Mouse (Mus musculus): Measurements from ENCODE around the gene Kif23.

Gene Kif23

DNA sequence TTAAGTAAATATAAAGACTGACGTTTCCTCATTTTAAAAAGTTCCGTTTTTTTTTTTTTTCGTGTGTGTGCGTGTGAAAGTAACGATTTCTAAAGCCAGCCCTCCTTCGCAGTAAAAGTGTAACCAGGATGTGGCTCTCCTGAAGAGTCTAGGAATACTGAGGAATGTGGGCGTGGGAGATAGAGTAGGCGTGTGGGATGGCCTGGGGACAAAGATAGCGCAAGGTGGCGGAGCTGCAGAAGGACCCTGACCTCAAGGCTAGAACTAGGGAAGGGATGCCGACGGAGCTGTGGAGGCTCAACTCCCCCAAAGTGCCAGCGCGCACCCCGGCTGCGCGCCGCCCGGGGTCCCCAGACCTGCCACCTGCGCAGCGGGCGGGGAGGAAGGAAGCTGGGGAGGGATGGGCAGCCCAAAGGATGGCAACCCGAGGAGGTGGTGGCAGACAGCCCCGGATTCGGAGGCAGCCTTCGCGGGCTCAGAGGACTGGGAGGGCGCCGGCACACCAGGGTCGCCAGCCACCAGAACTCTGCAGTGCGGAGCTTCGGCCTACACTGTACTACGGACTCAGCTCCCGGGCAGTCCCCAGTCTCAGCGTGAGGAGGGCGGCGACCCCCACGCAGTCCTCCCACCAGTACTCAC, 482 bp downstream of the Kif23 start:
- DNase-seq, result no peak

DNA sequence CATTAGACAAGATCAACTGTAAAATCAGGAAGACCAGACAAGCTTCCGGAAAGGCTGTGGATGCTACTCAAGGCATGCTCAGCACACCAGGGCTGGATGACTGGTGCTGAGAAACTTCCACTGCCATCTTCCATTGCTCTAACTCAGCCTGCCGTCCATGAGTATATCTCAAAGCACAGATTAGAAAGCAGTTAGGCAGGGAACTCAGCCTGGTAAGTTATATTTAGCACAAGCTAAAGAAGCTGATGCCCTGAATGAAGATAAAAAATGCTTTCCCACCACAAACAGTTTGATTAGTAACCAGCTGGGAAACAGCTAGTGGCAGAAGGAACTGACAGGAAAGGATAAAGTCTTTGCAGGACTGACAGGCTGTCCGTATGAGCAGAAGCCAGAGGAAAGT, 5.5 kb downstream of the Kif23 start:
- no peak for DNase-seq

DNA sequence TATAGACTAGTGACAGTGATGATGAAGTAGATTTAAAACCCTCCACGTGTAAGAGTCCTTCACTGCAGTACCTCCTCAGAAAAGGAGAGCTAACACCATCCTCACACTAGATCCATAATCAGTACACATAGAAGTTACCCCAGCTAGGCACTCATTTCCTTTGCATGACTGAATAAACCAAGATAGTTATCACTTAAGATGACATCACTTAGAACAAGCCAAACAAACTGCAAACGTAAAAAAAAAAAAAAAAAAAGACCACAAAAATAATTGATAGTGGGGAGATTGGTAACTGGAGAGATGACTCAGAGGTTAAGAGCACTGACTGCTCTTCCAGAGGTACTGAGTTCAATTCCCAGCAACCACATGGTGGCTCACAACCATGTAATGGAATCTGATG, 13.2 kb downstream of the Kif23 start:
- no peak for DNase-seq

DNA sequence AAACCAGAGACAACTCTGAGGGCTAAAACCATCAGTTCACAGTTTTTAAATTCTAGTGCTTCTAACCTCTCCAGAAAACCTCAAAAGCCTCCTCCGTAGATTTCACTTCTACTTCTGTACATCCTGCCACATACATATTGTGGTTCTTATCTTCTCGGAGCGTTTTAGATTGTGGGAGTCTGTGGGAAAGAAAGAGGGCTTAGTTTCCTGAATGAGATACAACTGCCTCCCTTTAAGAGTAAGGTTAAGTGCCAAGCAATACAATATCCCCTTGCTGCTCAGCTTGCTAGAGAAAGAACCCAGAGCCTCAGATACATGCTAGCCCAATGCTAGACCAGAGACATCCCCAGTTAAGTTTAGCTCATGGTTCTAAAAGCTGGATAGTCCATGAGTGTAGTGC, 14.6 kb downstream of the Kif23 start:
- no peak for DNase-seq

DNA sequence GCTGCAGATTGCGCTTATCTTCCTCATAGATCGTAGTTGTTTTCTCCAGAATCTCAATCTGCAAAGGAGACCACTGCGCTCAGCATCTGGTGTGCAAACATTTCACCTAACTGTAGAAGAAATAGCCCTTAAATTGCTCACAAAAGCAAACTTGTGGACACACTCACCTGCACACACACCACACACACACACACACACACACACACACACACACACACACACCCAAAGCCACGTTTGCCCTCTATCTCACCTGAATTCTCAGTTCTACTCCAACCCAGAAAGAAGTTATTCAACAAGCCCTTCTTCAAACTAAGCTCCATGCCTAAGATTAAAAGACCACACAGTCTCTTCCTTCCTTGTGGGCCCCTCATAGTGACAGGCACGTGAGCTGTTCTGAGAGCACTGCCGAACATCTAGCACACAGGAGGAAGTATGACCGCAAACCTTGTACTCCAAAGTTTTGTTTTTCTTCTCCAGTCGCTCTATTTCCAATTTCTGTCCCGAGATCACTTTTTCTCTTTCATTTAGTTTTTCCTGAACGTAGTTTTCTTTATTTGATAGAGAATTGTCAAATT, 21.4 kb downstream of the Kif23 start:
- DNase-seq, result no peak

DNA sequence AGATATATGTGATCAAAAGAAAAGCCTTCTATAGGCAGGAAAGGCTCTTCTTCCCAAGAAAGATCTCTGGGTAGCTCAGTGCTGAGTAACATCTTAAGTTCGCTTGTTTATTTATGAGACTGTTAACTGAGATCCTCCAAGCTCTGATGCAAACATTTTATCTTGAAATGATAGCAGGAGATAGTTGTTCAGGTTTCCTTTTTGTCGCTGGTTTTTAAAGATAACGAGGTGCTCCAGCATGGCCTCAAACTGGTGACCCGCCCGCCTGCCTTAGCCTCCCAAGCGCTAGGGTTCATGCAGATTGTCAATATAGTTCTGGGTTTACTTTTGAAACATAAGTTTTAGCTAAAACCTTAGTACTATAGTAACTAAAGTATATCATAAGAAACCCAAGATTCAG, 26.2 kb downstream of the Kif23 start:
- no peak for DNase-seq

DNA sequence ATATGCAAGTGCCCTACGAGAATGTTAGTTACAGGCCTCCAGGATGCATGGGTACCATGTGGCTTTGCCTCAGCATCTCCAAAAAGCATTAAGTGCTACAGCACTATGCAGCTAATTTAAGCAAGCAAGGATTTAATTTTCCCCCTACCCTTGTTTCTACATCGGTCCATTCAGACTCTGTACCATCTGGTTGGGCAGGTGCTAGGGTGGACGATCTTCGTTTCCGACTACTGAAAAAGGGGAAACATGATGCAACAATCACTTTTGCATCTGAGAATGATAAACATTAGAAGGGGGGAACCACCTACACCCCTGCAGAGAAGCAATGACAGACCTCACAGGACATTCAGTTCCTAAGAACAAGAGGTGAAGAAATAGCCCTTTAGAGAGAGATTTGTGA, 27.1 kb downstream of the Kif23 start:
- DNase-seq, result no peak

DNA sequence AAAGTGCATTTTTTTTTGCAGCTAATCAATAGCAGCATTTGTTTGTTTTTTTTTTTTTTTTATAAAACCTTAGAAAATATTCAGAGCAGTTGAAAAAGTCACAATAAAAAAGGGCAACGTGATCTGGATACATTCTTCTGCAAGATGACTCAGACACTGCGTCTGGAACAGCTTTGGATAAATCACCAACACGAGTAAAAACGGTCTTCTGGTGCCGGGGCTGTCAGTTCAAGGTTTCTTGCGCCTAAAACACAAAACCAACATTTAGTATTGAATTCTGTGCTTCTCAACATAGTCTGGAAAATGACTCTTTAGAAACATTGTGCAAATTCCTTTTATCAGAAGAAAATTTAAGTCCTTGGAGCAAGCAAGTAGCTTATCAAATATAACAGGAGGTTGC, 29.1 kb downstream of the Kif23 start:
- no peak for DNase-seq

DNA sequence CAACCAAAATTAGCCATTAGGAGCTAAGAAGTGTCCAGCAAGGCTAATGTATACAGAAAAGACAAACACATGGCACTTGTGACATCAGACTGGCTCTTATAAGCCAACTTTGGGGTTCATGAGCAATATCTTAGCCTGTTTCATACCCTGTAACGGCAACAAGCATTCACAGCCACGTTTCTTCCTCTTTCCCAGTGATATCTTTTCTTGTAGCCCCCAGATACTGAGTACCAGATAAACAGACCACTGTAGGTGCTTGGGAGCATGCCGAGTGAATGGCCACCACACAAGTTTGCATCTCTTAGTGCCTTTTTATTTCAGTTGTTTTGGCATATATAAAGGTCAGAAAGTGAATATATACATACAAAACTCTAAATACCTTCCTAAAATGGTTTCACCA, 29.6 kb downstream of the Kif23 start:
- DNase-seq, result no peak

DNA sequence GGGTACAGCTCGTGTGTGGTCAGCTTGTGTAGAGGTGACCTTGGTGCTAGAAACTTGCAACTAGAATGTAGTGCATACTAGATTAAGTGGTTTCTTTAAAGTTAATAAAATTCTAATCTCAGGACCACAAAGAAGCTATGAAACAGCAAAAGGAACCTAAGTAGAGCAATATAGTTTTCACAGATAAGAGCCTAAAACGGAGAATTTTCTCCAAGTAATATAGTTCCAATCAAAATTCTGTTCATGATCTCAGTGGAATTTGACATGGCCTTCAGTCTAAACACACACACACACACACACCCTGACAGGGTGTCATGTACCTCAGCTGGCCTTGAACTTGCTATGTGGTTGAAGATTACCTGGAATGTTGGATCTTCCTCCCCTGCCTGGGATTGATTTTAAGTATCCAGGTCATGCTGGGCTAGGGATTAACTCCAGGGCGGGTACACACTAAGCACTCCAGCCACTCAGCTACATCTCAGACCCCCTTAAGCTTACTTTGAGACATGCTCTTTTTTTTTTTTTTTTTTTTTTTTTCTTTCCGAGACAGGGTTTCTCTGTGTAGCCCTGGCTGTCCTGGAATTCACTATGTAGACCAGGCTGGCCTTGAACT, 31.1 kb downstream of the Kif23 start:
- DNase-seq, result no peak

DNA sequence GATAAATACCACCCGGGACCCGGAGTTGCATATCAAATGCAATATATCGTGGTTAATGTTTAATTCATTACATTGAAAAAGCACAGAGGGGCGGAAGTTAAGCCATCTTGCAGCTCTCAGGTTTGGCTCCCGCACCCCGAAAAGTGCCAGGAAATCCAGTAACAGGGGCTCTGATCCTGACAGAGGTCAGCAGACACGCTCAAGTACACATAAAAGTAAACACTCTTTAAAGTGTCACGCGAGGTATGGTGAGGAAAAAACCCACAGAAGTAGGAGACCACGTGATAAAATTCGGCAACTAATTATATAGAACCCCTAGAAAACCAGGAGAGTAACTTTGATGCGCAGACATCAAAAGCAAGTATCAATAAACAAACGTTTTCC, 31.7 kb downstream of the Kif23 start:
- DNase-seq, result no peak

DNA sequence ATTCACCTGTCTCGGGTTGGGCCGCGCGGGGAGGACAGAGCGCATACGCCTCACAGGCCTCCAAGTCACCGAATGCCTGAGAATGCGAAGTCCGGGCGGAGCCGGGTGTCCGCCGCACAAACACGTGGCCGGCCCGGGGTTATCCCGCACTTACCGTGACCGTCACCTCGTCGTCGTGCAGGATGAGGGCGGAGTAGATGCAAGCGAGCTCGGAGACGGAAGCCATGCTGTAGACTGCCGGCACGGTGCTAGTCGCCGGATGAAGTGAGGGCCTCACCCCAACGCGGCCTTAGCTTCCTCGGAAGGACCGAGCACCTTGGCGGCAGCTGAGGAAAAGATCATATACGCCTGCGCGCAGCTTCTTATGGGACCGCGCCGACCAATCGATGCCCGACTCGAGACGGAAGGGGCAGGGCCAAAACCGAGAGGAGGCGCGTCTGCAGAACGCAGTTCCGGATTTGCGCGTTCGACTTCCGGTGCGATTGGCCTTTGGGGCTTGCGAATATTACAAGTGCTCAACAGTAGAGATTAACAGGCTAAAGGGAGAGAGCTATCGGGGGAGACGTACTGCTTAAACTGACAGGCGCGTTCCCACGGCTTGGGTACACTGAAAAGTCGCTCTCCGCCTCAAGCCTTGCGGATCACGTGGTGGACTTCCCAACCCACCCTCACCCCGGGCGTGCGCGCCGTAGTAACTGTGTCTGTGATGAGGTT, 32.2 kb downstream of the Kif23 start, which contains the start of gene Rplp1:
TSS of gene Rplp1 (minus strand) at position 340 of the 714 bp plus-strand sequence.
- peak; percentile 95 for DNase-seq

DNA sequence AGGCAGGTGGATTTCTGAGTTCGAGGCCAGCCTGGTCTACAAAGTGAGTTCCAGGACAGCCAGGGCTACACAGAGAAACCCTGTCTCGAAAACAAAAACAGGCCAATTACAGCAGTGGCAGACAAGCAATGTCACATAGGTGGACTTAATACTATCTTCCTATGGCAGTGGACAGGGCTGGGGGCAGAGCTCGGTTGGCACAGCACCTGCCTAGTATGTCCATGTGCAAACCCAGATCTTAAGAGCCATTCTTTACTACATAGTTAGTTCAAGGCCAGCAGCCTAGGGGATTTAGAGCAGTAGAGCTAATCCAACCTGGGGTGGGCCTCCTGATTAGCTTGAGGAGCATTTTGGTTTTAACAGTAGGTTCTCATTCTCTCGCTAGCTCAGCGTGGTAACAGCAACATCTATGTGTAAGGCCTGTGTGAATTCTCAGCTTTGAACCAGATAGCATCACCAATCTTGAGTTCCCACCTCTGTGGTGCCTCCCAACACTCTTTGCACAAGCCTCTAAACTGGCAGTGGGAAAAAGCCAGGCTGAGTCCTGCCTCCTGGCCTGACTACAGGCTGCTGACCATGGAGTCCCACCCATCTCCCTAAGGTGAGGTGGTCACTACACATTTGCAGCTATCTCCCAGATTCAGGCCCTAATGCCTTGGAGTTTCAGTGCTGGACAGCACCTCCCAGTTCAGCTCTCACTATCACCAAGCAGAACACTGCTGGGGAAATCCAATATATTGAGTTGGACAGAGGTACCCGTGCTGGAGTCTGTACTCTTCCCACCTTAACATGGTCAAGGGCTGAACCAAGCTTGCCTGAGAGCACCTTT, 35.1 kb downstream of the Kif23 start:
- no peak for DNase-seq

DNA sequence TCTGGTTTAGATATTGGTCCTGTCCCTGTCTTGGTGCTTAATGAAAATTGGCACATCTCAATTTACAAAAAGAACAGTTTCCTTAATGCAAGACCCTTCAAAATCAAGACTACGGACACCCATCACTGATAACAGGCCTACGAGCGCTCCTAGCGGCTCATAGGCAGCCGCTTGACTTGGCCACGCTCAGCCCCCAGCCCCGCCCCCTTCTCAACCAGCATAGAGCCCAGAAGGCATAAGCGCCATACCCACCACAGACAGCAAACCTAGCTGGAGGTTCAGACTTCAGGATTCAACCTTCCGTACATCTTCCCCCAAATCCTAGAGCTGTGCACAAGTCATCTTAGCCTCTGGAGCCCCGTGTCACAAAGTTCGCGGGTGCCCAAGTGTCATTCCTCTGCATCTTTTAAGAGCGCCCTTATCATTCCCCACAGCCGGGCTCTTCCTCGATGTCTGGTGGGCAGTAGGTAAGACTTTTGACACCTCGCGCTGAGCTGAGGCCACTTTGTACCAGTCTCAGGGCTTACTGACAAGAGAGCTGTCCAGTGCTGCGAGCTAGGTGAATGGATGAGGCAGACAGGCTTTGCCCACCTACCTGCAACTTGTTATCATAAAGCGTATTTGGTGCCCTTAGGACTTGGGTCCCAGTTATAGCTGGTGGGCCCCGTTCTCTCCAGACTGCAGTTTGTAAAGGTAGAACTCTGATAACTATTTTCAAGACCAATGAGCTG, 35.9 kb downstream of the Kif23 start:
- DNase-seq, result no peak

DNA sequence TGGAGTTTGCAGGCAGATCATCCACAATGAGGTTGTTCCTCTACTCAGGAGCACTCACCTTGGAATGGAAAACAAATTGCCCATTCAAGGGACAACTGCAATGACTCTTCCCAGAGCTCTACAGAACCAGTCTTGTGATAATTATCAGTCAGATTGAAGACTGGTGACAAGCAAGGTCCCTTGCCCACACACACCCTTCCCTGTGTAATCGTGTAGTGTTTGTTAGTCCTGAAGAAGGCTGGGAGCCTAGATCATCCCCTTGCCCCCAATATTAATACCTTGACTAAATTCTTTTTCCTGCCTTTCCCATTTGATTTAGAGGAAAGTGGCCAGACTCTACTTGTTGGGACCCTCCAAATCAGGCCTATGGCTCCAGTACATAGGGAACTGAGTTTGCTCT, 36.9 kb downstream of the Kif23 start:
- DNase-seq, result no peak

DNA sequence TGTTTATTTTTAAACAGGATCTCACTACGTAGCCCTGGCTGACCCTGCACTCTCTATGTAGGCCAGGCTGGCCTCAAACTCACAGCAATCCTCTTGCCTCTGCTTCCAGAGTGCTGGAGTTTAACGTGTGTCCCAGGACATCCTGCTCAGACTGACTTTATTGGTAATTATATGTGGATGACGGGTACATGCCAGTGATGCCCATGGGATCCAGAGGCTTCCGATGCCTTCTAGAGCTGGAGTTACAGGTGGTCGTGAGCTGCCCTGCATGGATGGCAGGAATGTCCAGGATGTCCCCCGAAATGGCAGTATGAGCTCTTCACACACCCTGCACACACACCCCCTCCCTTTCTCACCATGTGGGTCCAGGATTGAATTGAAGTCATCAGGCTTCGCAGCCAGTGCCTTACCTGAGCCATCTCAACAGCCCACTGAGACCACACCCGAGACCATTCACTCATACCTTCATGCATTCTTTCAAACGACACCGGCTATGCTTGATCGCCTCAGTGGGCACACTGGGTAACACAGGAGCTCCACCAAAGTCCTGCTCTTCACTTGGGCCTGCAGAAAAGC, 37.7 kb downstream of the Kif23 start:
- no peak for DNase-seq

DNA sequence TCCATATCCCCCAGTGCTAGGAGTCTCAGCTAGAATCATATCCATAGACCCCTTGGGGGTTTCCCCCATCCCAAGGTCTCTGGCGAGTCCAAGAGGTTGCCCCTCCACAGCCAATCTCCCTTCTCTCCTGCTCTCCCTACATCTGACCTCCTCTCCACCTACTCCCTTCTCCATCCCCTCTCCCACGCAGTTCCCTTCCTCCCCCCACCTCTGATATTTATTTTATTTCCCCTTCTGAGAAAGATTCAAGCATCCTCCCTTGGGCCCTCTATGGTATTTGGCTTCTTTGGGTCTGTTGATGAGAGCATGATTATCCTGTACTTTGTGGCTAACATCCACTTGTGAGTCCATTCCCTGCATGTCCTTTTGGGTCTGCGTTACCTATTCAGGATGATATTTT, 38.2 kb downstream of the Kif23 start:
- no peak for DNase-seq

DNA sequence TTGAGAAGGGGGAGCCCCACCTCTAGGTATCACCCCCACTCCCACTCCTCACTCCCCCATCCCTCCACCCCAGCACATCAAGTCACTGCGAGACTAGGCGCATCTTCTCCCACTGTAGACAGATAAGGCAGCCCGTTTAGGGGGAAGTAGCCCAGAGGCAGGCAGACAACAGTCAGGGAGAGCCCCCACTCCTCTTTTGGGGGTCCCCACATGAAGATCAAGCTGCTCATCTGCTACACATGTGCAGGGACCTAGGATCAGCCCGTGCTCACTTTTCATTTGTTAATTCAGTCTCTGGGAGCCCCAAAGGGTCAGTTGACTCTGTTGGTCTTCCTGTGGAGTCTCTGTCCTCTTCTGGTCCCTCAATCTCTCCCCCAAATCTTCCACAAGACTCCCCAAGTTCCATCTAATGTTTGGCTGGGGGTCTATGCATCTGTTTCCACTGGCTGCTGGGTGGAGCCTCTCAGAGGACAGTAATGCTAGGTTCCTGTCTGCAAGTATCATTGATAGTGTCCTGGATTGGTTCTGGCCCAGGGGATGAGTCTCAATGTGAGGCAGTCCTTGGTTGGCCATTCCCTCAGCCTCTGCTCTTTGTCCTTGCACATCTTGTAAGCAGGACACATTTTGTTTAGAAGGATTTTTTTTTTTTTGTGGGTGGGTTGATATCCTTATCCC, 38.8 kb downstream of the Kif23 start:
- DNase-seq, result no peak

DNA sequence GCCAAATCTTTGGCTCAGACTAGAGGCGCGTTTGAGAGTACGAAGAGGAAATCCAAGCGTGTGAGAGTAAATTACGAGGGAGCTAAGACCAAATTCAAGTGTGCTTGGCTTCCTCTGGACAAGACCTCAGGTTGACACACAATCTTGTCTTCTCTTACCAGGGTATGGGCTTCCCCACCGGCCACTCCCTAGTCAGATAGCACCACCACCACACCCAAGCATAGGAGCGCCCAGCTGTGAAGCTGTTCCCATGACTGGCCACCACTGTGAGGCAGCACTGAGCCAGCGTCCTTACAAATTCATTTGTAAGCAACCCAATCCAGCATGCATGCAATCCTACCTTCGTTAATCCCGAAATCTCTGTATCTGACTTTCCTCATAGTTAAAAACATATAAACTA, 39.7 kb downstream of the Kif23 start:
- no peak for DNase-seq

DNA sequence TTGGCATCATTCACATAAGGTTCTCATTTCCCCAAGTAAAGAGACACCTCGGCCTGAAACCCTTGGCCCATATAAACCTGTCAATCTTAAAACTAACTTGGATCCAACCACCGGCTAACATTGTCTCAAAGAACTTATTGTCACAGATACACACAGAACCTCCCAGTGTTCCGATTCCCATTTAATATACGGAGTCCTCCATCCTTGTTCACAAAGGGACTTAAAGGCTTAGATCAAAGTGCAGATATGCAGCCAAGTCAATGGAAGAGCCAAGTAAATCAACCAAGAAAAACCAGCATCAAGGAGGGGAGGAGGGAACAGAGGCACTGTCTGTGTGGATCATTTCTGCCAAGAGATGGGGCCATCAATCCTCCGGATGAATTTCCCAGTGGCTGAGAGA, 41.0 kb downstream of the Kif23 start:
- no peak for DNase-seq

DNA sequence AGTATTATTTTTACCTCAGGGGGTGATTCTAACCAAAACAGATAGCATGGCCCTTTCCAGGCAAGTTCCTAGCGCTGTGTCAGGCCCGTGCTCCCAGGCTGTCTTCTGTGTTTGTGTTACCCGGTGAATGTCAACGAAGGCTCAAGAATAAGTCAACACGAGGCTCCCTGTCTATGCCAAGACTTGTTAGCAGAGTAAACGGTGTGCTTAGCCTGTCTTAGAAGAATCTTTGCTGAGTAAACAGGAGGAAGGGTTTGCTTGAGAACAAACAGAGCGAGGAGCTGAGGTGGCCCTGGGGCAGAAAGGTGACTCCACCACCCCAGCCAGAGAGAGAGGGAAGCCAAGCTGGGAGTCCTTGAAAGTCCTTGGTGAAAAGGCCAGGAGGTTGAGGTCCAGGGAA, 42.4 kb downstream of the Kif23 start:
- no peak for DNase-seq

DNA sequence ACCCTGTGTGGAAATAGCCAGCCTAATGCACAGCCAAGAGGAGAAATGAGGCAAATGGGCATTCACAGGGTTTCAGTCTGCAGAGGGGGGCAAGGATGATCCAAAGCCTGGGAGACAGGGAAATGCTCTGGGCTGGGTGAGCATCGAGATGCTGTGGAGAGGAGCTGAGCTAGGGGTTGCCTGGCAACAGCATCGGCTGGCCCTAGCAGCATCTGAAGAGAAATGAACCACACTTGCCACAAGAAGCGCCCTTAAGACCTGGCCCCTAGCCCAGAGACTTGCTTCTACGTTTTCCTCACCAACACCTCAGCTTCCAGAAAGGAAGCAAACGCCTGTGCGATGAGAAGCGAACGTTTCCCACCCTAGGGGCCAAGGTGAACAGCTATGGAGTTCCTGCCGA, 44.1 kb downstream of the Kif23 start:
- DNase-seq, result no peak

Measured in cerebellum, adult 8-10 months (tissue).